Mouse (Mus musculus) liver, embryonic 11.5 days (tissue): ENCODE results near the gene Aire. TPM values are rescaled to one million over a fixed set of nuclear protein-coding genes. Genes with fewer than 3 reads are reported as not detected.
"Not testable (repeated sequence)": the region's sequence is repeated elsewhere in the genome, so short reads cannot be mapped to it uniquely, and the experiment has no call there.

ENCODE experiments used
- ATAC-seq: fragments of 200-750 bp; cut with Nextera tagmentation; replicated peaks from 2 replicates; pipeline ENCODE4 v1.8.0; 2017; ENCODE audit warnings: moderate number of reproducible peaks, mild to moderate bottlenecking, moderate TSS enrichment, moderate library complexity; ENCODE audit not compliant: low FRiP score
- DNase-seq: peaks from one replicate; pipeline ENCODE4 v3.0.0-alpha.2; 2017; ENCODE audit warnings: low spot score
- H3K27ac ChIP-seq: fragments of 300-500 bp; sonication (generic); 2 replicates; pipeline ENCODE4 v1.5.1; 2014; ENCODE audit warnings: mild to moderate bottlenecking, low read depth, low read length, control low read depth
- H3K27me3 ChIP-seq: fragments of 300-500 bp; sonication (generic); replicated peaks from 2 replicates; pipeline ENCODE4 v1.6.1; 2014; ENCODE audit warnings: low read length, mixed read lengths; ENCODE audit not compliant: control insufficient read depth, insufficient read depth
- H3K36me3 ChIP-seq: fragments of 300-500 bp; sonication (generic); 2 replicates; pipeline ENCODE4 v1.6.1; 2014; ENCODE audit warnings: mild to moderate bottlenecking, low read length, moderate library complexity, mixed read lengths; ENCODE audit not compliant: control insufficient read depth, insufficient read depth
- H3K4me1 ChIP-seq: fragments of 300-500 bp; sonication (generic); replicated peaks from 2 replicates; pipeline ENCODE4 v1.6.1; 2014; ENCODE audit warnings: low read length, mixed read lengths; ENCODE audit not compliant: control insufficient read depth, insufficient read depth
- H3K4me2 ChIP-seq: fragments of 300-500 bp; sonication (generic); 2 replicates; pipeline ENCODE4 v1.6.1; 2014; ENCODE audit warnings: mild to moderate bottlenecking, control low read depth, moderate library complexity
- H3K4me3 ChIP-seq: fragments of 300-500 bp; sonication (generic); 2 replicates; pipeline ENCODE4 v1.5.1; 2014; ENCODE audit warnings: low read depth, low read length, control low read depth
- H3K9ac ChIP-seq: fragments of 300-500 bp; sonication (generic); 2 replicates; pipeline ENCODE4 v1.6.1; 2014; ENCODE audit warnings: low read depth, low read length, control low read depth
- H3K9me3 ChIP-seq: fragments of 300-500 bp; sonication (generic); 2 replicates; pipeline ENCODE4 v1.6.1; 2016; ENCODE audit warnings: low read length, inconsistent platforms, mixed read lengths; ENCODE audit not compliant: control insufficient read depth
- WGBS: fragments of 180-500 bp; shearing (Covaris S2); extraction: QIAGEN DNeasy Blood & Tissue Kit; methylation state at CpG from one replicate; pipeline ENCODE4 v1.1.7; 2014; 5-methylcytosine and 5-hydroxymethylcytosine counted together
- polyA plus RNA-seq: library from polyadenylated mRNA; unstranded; fragments of >200 nt; fragmentation: Nextera tagmentation; extraction: Ambion mirVana; gene quantifications from 2 replicates; pipeline ENCODE4 v1.2.1, GENCODE M21; 2014

Gene Aire
- polyA plus RNA-seq, 1 experiment from 2014 or later = 0.51 TPM

- Histone ChIP-seq H3K27ac (no peak overlapping the region), H3K9me3 (no peaks in the 10 kb centered on the region), H3K4me3 (no peak overlapping the region), H3K36me3 (no peaks in the 10 kb centered on the region), H3K4me1 (no peaks in the 10 kb centered on the region), H3K4me2 (peak overlapping the region; percentile 51), H3K27me3 (peaks cover 7% of the 10 kb centered on the region; the same call in 1 of the 2 replicates), H3K9ac (no peak overlapping the region)
- no peak for ATAC-seq
- no peak for DNase-seq
- WGBS = 49% methylated on average over 14 of the region's 14 CpGs
These were observed 559 bp downstream of the Aire start for GRCm38 (mm10) chr10:78042697-78043405.

GRCm38 (mm10) chr10:78042096-78042495, 1.3 kb downstream of the Aire start:
- Histone ChIP-seq H3K4me3 (no peak overlapping the region), H3K27me3 (peaks cover 7% of the 10 kb centered on the region; the same call in 1 of the 2 replicates), H3K9ac (no peak overlapping the region), H3K27ac (no peak overlapping the region), H3K4me1 (no peaks in the 10 kb centered on the region), H3K36me3 (no peaks in the 10 kb centered on the region), H3K9me3 (no peaks in the 10 kb centered on the region), H3K4me2 (no peak overlapping the region)
- no peak for ATAC-seq
- DNase-seq = no peak
- WGBS = 63% methylated on average over 7 of the region's 7 CpGs

- no peak within 1 kb of the TSS for H3K4me2 ChIP-seq
- peaks cover 7% of the 10 kb centered on the region; the same call in 1 of the 2 replicates for H3K27me3 ChIP-seq
- 83% methylated on average over 5 of the region's 5 CpGs for WGBS
- no peak within 1 kb of the TSS for H3K27ac ChIP-seq
- H3K9me3 ChIP-seq = no peaks in the 10 kb centered on the region
- H3K36me3 ChIP-seq = no peaks in the 10 kb centered on the region
- DNase-seq (no peak), ATAC-seq (no peak)
- no peaks in the 10 kb centered on the region for H3K4me1 ChIP-seq
- H3K9ac ChIP-seq = no peak within 1 kb of the TSS
- no peak within 1 kb of the TSS for H3K4me3 ChIP-seq
These were observed 1.8 kb downstream of the Aire start, which contains the start of gene Dnmt3l for GRCm38 (mm10) chr10:78041647-78042046. TSS of gene Dnmt3l (plus strand) at chr10:78041947.

GRCm38 (mm10) chr10:78037139-78037538, 6.3 kb downstream of the Aire start:
- Histone ChIP-seq H3K4me3 (no peak overlapping the region), H3K27ac (no peak overlapping the region), H3K27me3 (peaks cover 6% of the 10 kb centered on the region), H3K9ac (no peak overlapping the region), H3K4me1 (no peaks in the 10 kb centered on the region), H3K9me3 (no peaks in the 10 kb centered on the region), H3K4me2 (no peak overlapping the region), H3K36me3 (no peaks in the 10 kb centered on the region)
- no peak for ATAC-seq
- no peak for DNase-seq
- WGBS = 74% methylated on average over 4 of the region's 4 CpGs

- ATAC-seq = no peak
- Histone ChIP-seq H3K36me3 (no peaks in the 10 kb centered on the region), H3K27me3 (peaks cover 6% of the 10 kb centered on the region)
These were observed 11.4 kb downstream of the Aire start for GRCm38 (mm10) chr10:78031987-78032386.

GRCm38 (mm10) chr10:78029080-78029479, 14.3 kb downstream of the Aire start:
- 90% methylated on average over 1 of the region's 1 CpGs for WGBS
- no peak for ATAC-seq
- no peak overlapping the region for H3K4me2 ChIP-seq

More at GRCm38 (mm10) chr10:78031987-78032386, 11.4 kb downstream of the Aire start:
- 67% methylated on average over 2 of the region's 2 CpGs for WGBS
- H3K4me2 ChIP-seq = no peak overlapping the region
- no peak for DNase-seq
- no peaks in the 10 kb centered on the region for H3K4me1 ChIP-seq
- H3K9ac ChIP-seq = no peak overlapping the region
- H3K4me3 ChIP-seq = no peak overlapping the region
- H3K9me3 ChIP-seq = no peaks in the 10 kb centered on the region
- H3K27ac ChIP-seq = no peak overlapping the region

GRCm38 (mm10) chr10:78028129-78028528, 15.3 kb downstream of the Aire start:
- no peak overlapping the region for H3K4me2 ChIP-seq
- H3K36me3 ChIP-seq = no peaks in the 10 kb centered on the region
- H3K9me3 ChIP-seq = no peaks in the 10 kb centered on the region
- 3% methylated on average over 5 of the region's 5 CpGs for WGBS
- no peak overlapping the region for H3K27ac ChIP-seq
- DNase-seq (no peak), ATAC-seq (no peak)
- H3K9ac ChIP-seq = no peak overlapping the region
- H3K27me3 ChIP-seq = no peaks in the 10 kb centered on the region
- H3K4me1 ChIP-seq = no peaks in the 10 kb centered on the region
- no peak overlapping the region for H3K4me3 ChIP-seq

More at GRCm38 (mm10) chr10:78029080-78029479, 14.3 kb downstream of the Aire start:
- Histone ChIP-seq H3K27ac (no peak overlapping the region), H3K27me3 (no peaks in the 10 kb centered on the region), H3K4me3 (no peak overlapping the region), H3K9ac (no peak overlapping the region), H3K9me3 (no peaks in the 10 kb centered on the region), H3K36me3 (no peaks in the 10 kb centered on the region), H3K4me1 (no peaks in the 10 kb centered on the region)
- DNase-seq = no peak

GRCm38 (mm10) chr10:78025453-78025852, 18.0 kb downstream of the Aire start:
- not testable (repeated sequence) for H3K9me3 ChIP-seq, H3K36me3 ChIP-seq, H3K27ac ChIP-seq, H3K4me3 ChIP-seq, H3K27me3 ChIP-seq, DNase-seq, H3K9ac ChIP-seq, H3K4me2 ChIP-seq, ATAC-seq, H3K4me1 ChIP-seq
- WGBS = 73% methylated on average over 6 of the region's 8 CpGs

- H3K9me3 ChIP-seq, H3K4me2 ChIP-seq, H3K36me3 ChIP-seq, ATAC-seq, H3K9ac ChIP-seq, H3K4me3 ChIP-seq, H3K4me1 ChIP-seq, DNase-seq, H3K27ac ChIP-seq, H3K27me3 ChIP-seq: not testable (repeated sequence)
- 92% methylated on average over 7 of the region's 11 CpGs for WGBS
These were observed 23.4 kb downstream of the Aire start for GRCm38 (mm10) chr10:78019984-78020383.
